Mouse (Mus musculus): ENCODE measurements around the gene Fktn. TPM values are rescaled to one million over a fixed set of nuclear protein-coding genes. Genes with fewer than 3 reads are reported as not detected.

Fktn gene
- polyA plus RNA-seq, 1 experiment from 2014 or later: 3.4 TPM

Other genes with a start within 250 kb of the Fktn start
- 1.9 and 2.0 TPM in 2 replicates for gene Fsd1l, start 82.5 kb upstream of the Fktn start, polyA plus RNA-seq (2015; fragmentation: Nextera tagmentation; extraction: Ambion mirVana)
- not detected in 2 replicates for gene Tal2, start 65.7 kb downstream of the Fktn start, polyA plus RNA-seq (2015; fragmentation: Nextera tagmentation; extraction: Ambion mirVana)
- 7.0 and 7.2 TPM in 2 replicates for gene Tmem38b, start 112.0 kb downstream of the Fktn start, polyA plus RNA-seq (2015; fragmentation: Nextera tagmentation; extraction: Ambion mirVana)